Mouse (Mus musculus) embryonic fibroblast, embryonic 13.5 days (primary cell): ENCODE results near the gene Hist1h2ak. TPM values are rescaled to one million over a fixed set of nuclear protein-coding genes. Genes with fewer than 3 reads are reported as not detected.
"Not testable (repeated sequence)": the region's sequence is repeated elsewhere in the genome, so short reads cannot be mapped to it uniquely, and the experiment has no call there.

Source experiments
- H3K27ac ChIP-seq: 2 replicates; pipeline ENCODE4 v1.5.1; 2012; ENCODE audit warnings: low read length, control low read depth, inconsistent platforms; ENCODE audit not compliant: insufficient read depth
- H3K4me1 ChIP-seq: 2 replicates; pipeline ENCODE4 v1.6.1; 2011; ENCODE audit warnings: low read length; ENCODE audit not compliant: control insufficient read depth, insufficient read depth
- H3K4me3 ChIP-seq: 2 replicates; pipeline ENCODE4 v1.5.1; 2011; ENCODE audit warnings: mild to moderate bottlenecking, control low read depth, low read length; ENCODE audit not compliant: insufficient read depth
- CTCF ChIP-seq: IDR thresholded peaks from 2 replicates; pipeline ENCODE4 v1.5.1; 2011; ENCODE audit warnings: mild to moderate bottlenecking, control low read depth, low read length, moderate library complexity, borderline replicate concordance; ENCODE audit not compliant: insufficient read depth
- POLR2A ChIP-seq: IDR thresholded peaks from 2 replicates; pipeline ENCODE4 v1.6.1; 2011; ENCODE audit warnings: low read depth, mild to moderate bottlenecking, control low read depth, low read length, moderate library complexity
- polyA plus RNA-seq: library from polyadenylated mRNA; stranded (reverse); fragments of >200 nt; gene quantifications from 2 replicates; pipeline ENCODE4 v1.2.4, GENCODE M21; 2011; ENCODE audit warnings: low read depth; ENCODE audit not compliant: missing spikeins, insufficient read length

The Hist1h2ak gene
- polyA plus RNA-seq, 1 experiment = 5.3 TPM

GRCm38 (mm10) chr13:21755707-21756106 is 2.1 kb upstream of the Hist1h2ak start:
- Histone ChIP-seq H3K4me3 (no peak overlapping the region), H3K27ac (no peak overlapping the region), H3K4me1 (peaks cover 6% of the 10 kb centered on the region; the same call in 1 of the 2 replicates)
- no peak for TF ChIP-seq POLR2A
- no peak for TF ChIP-seq CTCF

- Histone ChIP-seq H3K4me3 (peak overlapping the region; percentile 55), H3K27ac (peak overlapping the region; percentile 71)
- TF ChIP-seq POLR2A = peak; percentile 56; the same call in 1 of the 2 replicates
- not testable (repeated sequence) for H3K4me1 ChIP-seq
These were observed 821 bp upstream of the Hist1h2ak start for GRCm38 (mm10) chr13:21754294-21755001.

- peak overlapping the region; percentile 49 for H3K4me3 ChIP-seq
- TF ChIP-seq CTCF = no peak
- no peak; the same call in 1 of the 2 replicates for TF ChIP-seq POLR2A
- peaks cover 6% of the 10 kb centered on the region for H3K4me1 ChIP-seq
- H3K27ac ChIP-seq = peak overlapping the region; percentile 69
These were observed 540 bp downstream of the Hist1h2ak start for GRCm38 (mm10) chr13:21753051-21753523.

GRCm38 (mm10) chr13:21752356-21752755 is 1.3 kb downstream of the Hist1h2ak start:
- Histone ChIP-seq H3K4me1 (peaks cover 6% of the 10 kb centered on the region), H3K4me3 (no peak overlapping the region), H3K27ac (peak overlapping the region; percentile 49)
- no peak for TF ChIP-seq POLR2A
- no peak for TF ChIP-seq CTCF

GRCm38 (mm10) chr13:21751827-21752226 is 1.8 kb downstream of the Hist1h2ak start:
- Histone ChIP-seq H3K4me1 (peaks cover 8% of the 10 kb centered on the region), H3K4me3 (no peak overlapping the region), H3K27ac (no peak overlapping the region)
- TF ChIP-seq POLR2A = no peak
- no peak for TF ChIP-seq CTCF

GRCm38 (mm10) chr13:21751417-21751816 is 2.2 kb downstream of the Hist1h2ak start:
- Histone ChIP-seq H3K27ac (no peak overlapping the region), H3K4me1 (peaks cover 8% of the 10 kb centered on the region), H3K4me3 (no peak overlapping the region)
- TF ChIP-seq POLR2A (no peak), CTCF (no peak)

GRCm38 (mm10) chr13:21750159-21751017 is 3.2 kb downstream of the Hist1h2ak start, which contains the start of gene Hist1h4k:
Gene Hist1h4k (minus strand): TSS chr13:21750505.
- H3K27ac ChIP-seq = peak within 1 kb of the TSS; percentile 84
- H3K4me3 ChIP-seq = peak within 1 kb of the TSS; percentile 57
- TF ChIP-seq POLR2A = peak; percentile 86
- not testable (repeated sequence) for H3K4me1 ChIP-seq

GRCm38 (mm10) chr13:21749387-21750158 is 4.1 kb downstream of the Hist1h2ak start:
- H3K4me1 ChIP-seq = peaks cover 8% of the 10 kb centered on the region
- H3K4me3 ChIP-seq = peak overlapping the region; percentile 57
- peak overlapping the region; percentile 13; the same call in 1 of the 2 replicates for H3K27ac ChIP-seq
- TF ChIP-seq CTCF (no peak), POLR2A (peak; percentile 75)

- no peak overlapping the region for H3K27ac ChIP-seq
- peaks cover 2% of the 10 kb centered on the region; the same call in 1 of the 2 replicates for H3K4me1 ChIP-seq
- no peak overlapping the region for H3K4me3 ChIP-seq
- TF ChIP-seq CTCF (no peak), POLR2A (no peak)
These were observed 8.6 kb downstream of the Hist1h2ak start for GRCm38 (mm10) chr13:21745006-21745405.
